Mouse (Mus musculus) neutrophil, adult 5-6 weeks (primary cell): ENCODE results near the gene Washc4. TPM values are rescaled to one million over a fixed set of nuclear protein-coding genes. Genes with fewer than 3 reads are reported as not detected.

Source experiments
- ATAC-seq: fragments of 151-379, 151-347 bp; 2 replicates; pipeline ENCODE4 v1.8.0; 2017; ENCODE audit warnings: mild to moderate bottlenecking, moderate TSS enrichment; ENCODE audit not compliant: insufficient number of reproducible peaks, poor library complexity, low FRiP score, severe bottlenecking; ENCODE audit errors: extremely low read depth
- total RNA-seq: library from RNA; stranded (forward); fragments of 200-1000 nt; gene quantifications from 2 replicates; pipeline ENCODE4 v1.2.3, GENCODE M21; 2017

Gene Washc4
- total RNA-seq, 1 experiment from 2014 or later, result 98.9 TPM

- no peak for ATAC-seq
Measured at GRCm38 (mm10) chr10:83590801-83591200, 47.2 kb downstream of the Washc4 start.

DNA sequence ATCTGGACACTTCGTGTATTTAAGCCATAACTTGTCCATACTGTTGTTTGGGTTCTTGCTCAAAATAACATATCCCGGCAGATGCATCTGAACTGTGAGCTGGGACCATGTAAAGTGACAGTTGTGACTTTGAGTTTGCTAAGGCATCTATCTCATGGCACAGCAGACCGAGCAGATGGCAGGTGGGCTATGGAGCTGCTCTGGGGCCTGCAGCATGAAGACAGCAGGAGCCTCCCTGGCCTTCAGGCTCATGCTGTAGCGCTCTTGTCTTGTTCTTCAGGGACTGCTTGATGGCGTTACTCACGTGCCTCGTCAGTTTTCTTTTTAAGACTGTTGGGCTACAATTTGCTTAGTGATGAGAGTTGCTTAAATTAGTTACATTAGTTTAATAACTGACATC, 49.1 kb downstream of the Washc4 start:
- no peak for ATAC-seq

- no peak for ATAC-seq
Measured at GRCm38 (mm10) chr10:83594526-83594925, 51.0 kb downstream of the Washc4 start.

- ATAC-seq, result no peak
Measured at GRCm38 (mm10) chr10:83600650-83601049, 57.1 kb downstream of the Washc4 start.

- no peak for ATAC-seq
Measured at GRCm38 (mm10) chr10:83603956-83604564, 60.5 kb downstream of the Washc4 start.

GRCm38 (mm10) chr10:83605637-83606183, 62.2 kb downstream of the Washc4 start:
- ATAC-seq, result no peak

GRCm38 (mm10) chr10:83607111-83607510, 63.6 kb downstream of the Washc4 start:
- no peak for ATAC-seq

DNA sequence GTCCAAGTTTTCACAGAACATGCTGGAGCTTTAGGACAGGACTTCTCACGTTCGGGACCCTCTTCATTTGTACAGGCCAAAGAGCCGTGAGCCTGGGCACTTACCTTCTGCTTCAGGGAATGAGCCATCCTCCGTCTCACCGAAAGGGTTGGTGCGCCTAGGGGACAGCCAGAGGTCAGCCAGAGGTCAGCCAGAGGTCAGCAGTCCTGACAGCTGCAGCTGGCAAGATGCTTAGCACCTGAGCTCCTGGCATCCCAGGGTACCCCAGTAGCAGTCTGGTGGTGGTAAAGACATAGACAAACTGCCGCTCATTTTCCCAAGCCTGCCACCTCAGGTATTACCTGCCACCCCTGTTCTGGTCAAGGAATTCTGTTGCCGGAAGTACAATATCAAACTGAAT, 65.0 kb downstream of the Washc4 start:
- no peak for ATAC-seq

- ATAC-seq, result no peak
Measured at GRCm38 (mm10) chr10:83610518-83610917, 67.0 kb downstream of the Washc4 start.

- ATAC-seq, result no peak
Measured at GRCm38 (mm10) chr10:83611863-83612262, 68.3 kb downstream of the Washc4 start.

DNA sequence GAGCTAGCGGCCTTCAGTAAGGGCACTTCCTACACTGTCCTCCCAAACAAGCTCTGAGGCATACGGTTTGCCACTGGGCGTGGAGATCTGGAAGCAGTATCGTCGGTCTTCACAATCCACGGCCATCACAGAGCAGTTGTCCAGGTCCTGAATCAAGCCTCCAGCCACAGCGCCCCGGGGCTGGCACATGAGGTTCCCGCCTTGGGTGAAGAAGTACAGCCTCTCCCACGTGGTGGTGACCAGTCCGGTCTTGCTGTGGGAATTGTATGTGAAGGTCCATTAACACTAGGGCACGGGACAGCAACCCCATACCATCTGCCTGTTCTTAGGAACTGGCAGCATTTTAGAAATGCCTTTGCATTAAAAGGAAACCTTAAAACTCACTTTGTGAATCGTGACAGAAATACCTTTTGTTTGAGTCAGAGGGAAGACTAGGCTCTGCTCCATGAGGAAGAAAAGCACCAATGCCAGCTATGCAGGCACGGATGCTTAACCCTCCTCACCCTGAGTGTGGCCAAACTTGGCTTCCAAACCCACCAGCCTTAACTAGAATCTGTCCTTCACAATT, 69.2 kb downstream of the Washc4 start:
- no peak for ATAC-seq

DNA sequence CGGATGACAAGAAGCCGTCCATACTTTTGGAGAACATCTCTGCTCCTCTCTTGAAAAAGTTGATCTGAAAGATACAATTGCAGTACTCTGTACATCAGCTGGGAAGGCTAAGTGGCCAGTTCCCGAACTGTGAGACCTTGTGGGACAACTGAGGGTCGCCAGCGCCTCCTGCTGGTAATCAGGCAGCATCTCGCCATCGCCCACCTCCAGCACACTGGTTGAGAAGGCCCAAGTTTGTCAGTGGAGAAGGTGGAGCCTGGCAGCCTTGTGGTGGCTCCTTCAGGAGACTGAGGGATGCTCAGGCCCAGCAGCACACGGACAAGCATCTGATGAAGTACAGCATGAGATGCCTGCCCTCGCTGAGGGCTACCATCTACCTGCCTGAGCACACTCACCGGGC, 73.8 kb downstream of the Washc4 start:
- ATAC-seq, result no peak

DNA sequence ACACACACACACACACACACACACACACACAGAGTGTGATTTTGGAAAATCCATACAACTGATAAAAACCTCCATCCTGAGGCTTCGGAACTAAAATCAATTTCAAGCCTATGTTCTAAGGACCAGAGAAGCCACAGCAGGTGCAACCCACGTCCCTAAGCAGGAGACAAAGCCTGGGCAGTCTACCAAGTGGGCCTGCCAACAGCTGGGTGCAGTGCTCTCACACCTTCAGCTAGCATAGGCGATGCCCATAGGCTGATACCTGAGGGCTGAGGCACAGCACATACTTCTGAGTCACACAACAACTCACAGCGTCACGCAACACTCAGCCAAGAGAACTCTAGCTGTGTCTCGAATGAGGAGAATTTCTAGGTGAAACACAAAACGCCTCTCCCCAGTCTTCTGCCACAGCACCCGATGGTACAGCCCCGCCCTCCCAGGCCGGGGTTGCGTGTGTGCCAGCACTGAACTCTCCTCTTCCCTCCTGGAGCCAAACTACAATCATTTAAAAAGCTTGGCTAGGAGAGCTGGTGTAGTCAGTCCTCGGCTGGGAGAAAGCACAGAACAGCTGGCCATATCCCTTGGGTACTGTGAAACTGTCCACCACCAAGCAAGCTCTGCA, 75.4 kb downstream of the Washc4 start:
- ATAC-seq, result no peak

- no peak for ATAC-seq
Measured at GRCm38 (mm10) chr10:83620350-83621055, 77.0 kb downstream of the Washc4 start.

GRCm38 (mm10) chr10:83624065-83624464, 80.5 kb downstream of the Washc4 start:
- ATAC-seq, result no peak

DNA sequence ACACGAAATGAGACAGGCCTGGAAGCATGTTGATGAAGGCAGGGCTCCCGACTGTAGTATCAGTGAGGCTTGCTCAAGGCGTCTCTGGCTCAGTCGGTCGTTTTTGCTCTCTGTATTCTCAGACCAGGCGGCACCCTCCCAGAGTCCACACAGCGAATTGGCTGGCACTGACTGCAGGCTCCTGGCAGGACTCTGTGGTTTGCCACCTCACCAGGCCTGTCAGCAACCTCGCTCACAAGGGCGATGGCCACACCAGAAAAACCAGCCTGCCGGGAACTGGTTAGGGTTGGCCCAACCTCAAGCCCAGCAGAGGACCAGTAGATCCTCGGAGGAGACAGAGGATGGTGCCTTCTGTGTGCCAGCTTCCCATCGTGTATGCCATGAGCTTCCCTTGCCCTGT, 81.3 kb downstream of the Washc4 start:
- no peak for ATAC-seq

- no peak for ATAC-seq
Measured at GRCm38 (mm10) chr10:83627113-83627687, 83.6 kb downstream of the Washc4 start.

GRCm38 (mm10) chr10:83628241-83628640, 84.7 kb downstream of the Washc4 start:
- ATAC-seq, result no peak

GRCm38 (mm10) chr10:83629190-83629781, 85.7 kb downstream of the Washc4 start:
- ATAC-seq, result no peak
